ENCODE assay signal across 8 mouse cellular contexts in genomic region chr7:55841445-55841844, GRCm38 (mm10). TPM values are rescaled to one million over a fixed set of nuclear protein-coding genes. Genes with fewer than 3 reads are reported as not detected.
DNase-seq lines count a peak whose midpoint lies in the region; ATAC-seq and TF ChIP-seq lines count a peak whose summit lies in the region.

Gene Cyfip1 (plus strand): TSS chr7:55841745.

- TF ChIP-seq POLR2A in spleen, adult 2 months (IDR thresholded peaks at IDR 0.05; ENCODE audit: low read depth, low read length) = no peak
- TF ChIP-seq POLR2A in myocyte (IDR thresholded peaks at IDR 0.05; ENCODE audit: insufficient read length, low read depth) = no peak

- DNase-seq in spleen, adult 2 months (ENCODE audit: low read depth in 1 of 2, low spot score in 2 of 2) = no peak
- DNase-seq in spleen, adult 18-20 months = no peak
- no peak for DNase-seq in left cerebral cortex, postnatal 14 days (ENCODE audit: low spot score in 2 of 2)
- DNase-seq in frontal cortex, postnatal 14 days (ENCODE audit: low spot score in 2 of 2) = no peak
- no peak for DNase-seq in frontal cortex, postnatal 10 days (ENCODE audit: low spot score in 2 of 2)

- no peaks in the 10 kb centered on the region for H3K9me3 ChIP-seq in embryonic facial prominence, embryonic 12.5 days
- no peaks in the 10 kb centered on the region for H3K9me3 ChIP-seq in heart, embryonic 13.5 days

- H3K4me1 ChIP-seq in spleen, adult 2 months (ENCODE audit: control insufficient read depth, insufficient read depth, insufficient read length) = no peaks in the 10 kb centered on the region; the same call in 1 of the 2 replicates
- peaks cover 7% of the 10 kb centered on the region; the same call in 1 of the 2 replicates for H3K4me1 ChIP-seq in embryonic facial prominence, embryonic 12.5 days
- H3K4me1 ChIP-seq in heart, embryonic 13.5 days = peaks cover 25% of the 10 kb centered on the region

- H3K4me3 ChIP-seq in spleen, adult 2 months (ENCODE audit: extremely low read depth, insufficient read depth, insufficient read length) = peak within 1 kb of the TSS; percentile 92
- peak within 1 kb of the TSS; percentile 82 for H3K4me3 ChIP-seq in embryonic facial prominence, embryonic 12.5 days
- peak within 1 kb of the TSS; percentile 85 for H3K4me3 ChIP-seq in heart, embryonic 13.5 days
- peak within 1 kb of the TSS; percentile 71 for H3K4me3 ChIP-seq in myocyte

- H3ac ChIP-seq in myocyte (ENCODE audit: control insufficient read depth, insufficient read length) = peak within 1 kb of the TSS; percentile 54

- H3K27me3 ChIP-seq in spleen, adult 2 months (ENCODE audit: control insufficient read depth, insufficient read depth, low read length) = peaks cover 5% of the 10 kb centered on the region
- H3K27me3 ChIP-seq in embryonic facial prominence, embryonic 12.5 days = no peaks in the 10 kb centered on the region
- no peaks in the 10 kb centered on the region for H3K27me3 ChIP-seq in heart, embryonic 13.5 days (replicated peaks)
- no peaks in the 10 kb centered on the region for H3K27me3 ChIP-seq in myocyte (ENCODE audit: control insufficient read depth, insufficient read depth, insufficient read length)

- no peak for TF ChIP-seq CTCF in spleen, adult 2 months (IDR thresholded peaks at IDR 0.05; ENCODE audit: extremely low read depth, insufficient read depth, insufficient read length, insufficient replicate concordance)

- peak within 1 kb of the TSS; percentile 85 for H3K9ac ChIP-seq in embryonic facial prominence, embryonic 12.5 days
- peak within 1 kb of the TSS; percentile 94 for H3K9ac ChIP-seq in heart, embryonic 13.5 days

- peaks cover 40% of the 10 kb centered on the region for H3K79me2 ChIP-seq in myocyte (ENCODE audit: control insufficient read depth, insufficient read depth)

- no peaks in the 10 kb centered on the region for H3K36me3 ChIP-seq in spleen, adult 2 months (ENCODE audit: control insufficient read depth, insufficient read depth, low read length)
- H3K36me3 ChIP-seq in embryonic facial prominence, embryonic 12.5 days = no peaks in the 10 kb centered on the region
- H3K36me3 ChIP-seq in heart, embryonic 13.5 days = 0 out of 2 replicates have a peak, but pooled peaks cover 5% of the 10 kb centered on the region
- no peaks in the 10 kb centered on the region for H3K36me3 ChIP-seq in myocyte (ENCODE audit: control insufficient read depth, insufficient read depth)

- 80% methylated on average over 7 of the region's 7 CpGs for WGBS in spleen, adult 2 months
- WGBS in embryonic facial prominence, embryonic 12.5 days = 49% methylated on average over 7 of the region's 7 CpGs
- 41% methylated on average over 7 of the region's 7 CpGs for WGBS in heart, embryonic 13.5 days

- peak within 1 kb of the TSS; percentile 78 for H3K4me2 ChIP-seq in embryonic facial prominence, embryonic 12.5 days (replicated peaks)
- H3K4me2 ChIP-seq in heart, embryonic 13.5 days = peak within 1 kb of the TSS; percentile 93
- H3K4me2 ChIP-seq in myocyte (ENCODE audit: low read depth) = peak within 1 kb of the TSS; percentile 81

- intact Hi-C loops in left cerebral cortex, postnatal 14 days (cut with DNase I) = loop anchor here (5.0 kb wide), 2 partner anchors 41 to 56 kb away; no protein-coding TSS in a partner anchor

- H3K27ac ChIP-seq in spleen, adult 2 months (ENCODE audit: insufficient read depth, low read length) = peak within 1 kb of the TSS; percentile 66
- peak within 1 kb of the TSS; percentile 97 for H3K27ac ChIP-seq in embryonic facial prominence, embryonic 12.5 days
- peak within 1 kb of the TSS; percentile 95 for H3K27ac ChIP-seq in heart, embryonic 13.5 days (replicated peaks)

- no peak; the same call in 1 of the 2 replicates for ATAC-seq in embryonic facial prominence, embryonic 12.5 days (ENCODE audit: insufficient number of reproducible peaks, insufficient read depth, low FRiP score, low TSS enrichment)
- ATAC-seq in heart, embryonic 13.5 days (ENCODE audit: extremely low read depth, insufficient number of reproducible peaks, low FRiP score, low TSS enrichment) = no peak

TF ChIP-seq in myocyte, 11 proteins besides CTCF, POLR2A, EP300 and RAD21:
- TF ChIP-seq TCF12 (IDR thresholded peaks at IDR 0.05; ENCODE audit: insufficient read depth, poor library complexity, severe bottlenecking) (no peak), E2F4 (IDR thresholded peaks at IDR 0.05; ENCODE audit: insufficient read depth) (no peak), REST (IDR thresholded peaks at IDR 0.05; ENCODE audit: insufficient read depth, insufficient read length) (no peak), USF1 (IDR thresholded peaks at IDR 0.05; ENCODE audit: low read depth) (no peak), MAX (IDR thresholded peaks at IDR 0.05; ENCODE audit: low read depth) (no peak), MYOD1 (IDR thresholded peaks at IDR 0.05; ENCODE audit: control insufficient read depth in 1 of 3, insufficient read length in 2 of 3, low read depth in 2 of 3) (no peak), TCF3 (IDR thresholded peaks at IDR 0.05; ENCODE audit: insufficient read length, low read depth) (no peak), MYOG (IDR thresholded peaks at IDR 0.05; ENCODE audit: control insufficient read depth in 1 of 3, insufficient read depth in 1 of 3, insufficient read length in 2 of 3, low read depth in 2 of 3) (no peak), POLR2AphosphoS2 (IDR thresholded peaks at IDR 0.05; ENCODE audit: insufficient read length, low read depth) (no peak), CEBPB (IDR thresholded peaks at IDR 0.05; ENCODE audit: insufficient read depth, poor library complexity, severe bottlenecking) (no peak), SRF (IDR thresholded peaks at IDR 0.05; ENCODE audit: control insufficient read depth, insufficient read length, low read depth) (no peak)

RNA-seq across cellular contexts. Expression of gene Cyfip1, which starts in this region (rescaled TPM):
- 17.4 and 19.4 TPM in 2 replicates for polyA plus RNA-seq in spleen, adult 2 months (2012; rRNA removed)
- 119 and 122 TPM in 2 replicates for polyA plus RNA-seq in embryonic facial prominence, embryonic 12.5 days (2016; fragmentation: Nextera tagmentation; extraction: Ambion mirVana)
- polyA plus RNA-seq in heart, embryonic 13.5 days (2015; fragmentation: Nextera tagmentation; extraction: Ambion mirVana) = 50.3 and 51.6 TPM in 2 replicates
- total RNA-seq in left cerebral cortex, postnatal 14 days (2021) = 10 to 100 TPM; 71.3 to 75.2 TPM
- polyA plus RNA-seq in myocyte (2012; fragmentation: generic; extraction: Trizol) = 53.0 TPM
